Mouse (Mus musculus): ENCODE data around the gene Zbtb26. TPM values are rescaled to one million over a fixed set of nuclear protein-coding genes. Genes with fewer than 3 reads are reported as not detected.

The Zbtb26 gene
- polyA plus RNA-seq, 2 experiments, result 1.3 to 1.9 TPM

GRCm38 (mm10) chr2:37452376-37452760, 9.4 kb upstream of the Zbtb26 start:
- Histone ChIP-seq H3K4me2 (ENCODE audit: low read depth) (peak overlapping the region; percentile 75), H3K9me3 (ENCODE audit: control insufficient read depth, low read length) (no peaks in the 10 kb centered on the region), H3K4me3 (ENCODE audit: insufficient read depth in 1 of 2, low read depth in 2 of 2, low read length in 2 of 2) (peak overlapping the region; percentile 88 to 90), H3K27ac (peak overlapping the region; percentile 61), H3K4me1 (replicated peaks; ENCODE audit: control insufficient read depth in 2 of 2, insufficient read depth in 2 of 2, low read length in 1 of 2) (peaks cover 6 to 7% of the 10 kb centered on the region in 2 experiments), H3K36me3 (replicated peaks; ENCODE audit: control insufficient read depth, insufficient read depth, low read depth) (no peaks in the 10 kb centered on the region; the same call in 1 of the 2 replicates), H3K27me3 (ENCODE audit: control insufficient read depth, insufficient read depth, low read length) (no peaks in the 10 kb centered on the region), H3K9ac (replicated peaks) (peak overlapping the region; percentile 93)
- peak; percentile 60 for ATAC-seq (ENCODE audit: insufficient read depth)
- TF ChIP-seq EP300 (IDR thresholded peaks at IDR 0.05; ENCODE audit: low read depth) (no peak), CTCF (IDR thresholded peaks at IDR 0.05; ENCODE audit: low read depth) (no peak)
- 0% methylated on average over 23 of the region's 24 CpGs for WGBS (ENCODE audit: insufficient replicate concordance)
- no peak for DNase-seq (ENCODE audit: low read depth in 3 of 3, low spot score in 3 of 3)

DNA sequence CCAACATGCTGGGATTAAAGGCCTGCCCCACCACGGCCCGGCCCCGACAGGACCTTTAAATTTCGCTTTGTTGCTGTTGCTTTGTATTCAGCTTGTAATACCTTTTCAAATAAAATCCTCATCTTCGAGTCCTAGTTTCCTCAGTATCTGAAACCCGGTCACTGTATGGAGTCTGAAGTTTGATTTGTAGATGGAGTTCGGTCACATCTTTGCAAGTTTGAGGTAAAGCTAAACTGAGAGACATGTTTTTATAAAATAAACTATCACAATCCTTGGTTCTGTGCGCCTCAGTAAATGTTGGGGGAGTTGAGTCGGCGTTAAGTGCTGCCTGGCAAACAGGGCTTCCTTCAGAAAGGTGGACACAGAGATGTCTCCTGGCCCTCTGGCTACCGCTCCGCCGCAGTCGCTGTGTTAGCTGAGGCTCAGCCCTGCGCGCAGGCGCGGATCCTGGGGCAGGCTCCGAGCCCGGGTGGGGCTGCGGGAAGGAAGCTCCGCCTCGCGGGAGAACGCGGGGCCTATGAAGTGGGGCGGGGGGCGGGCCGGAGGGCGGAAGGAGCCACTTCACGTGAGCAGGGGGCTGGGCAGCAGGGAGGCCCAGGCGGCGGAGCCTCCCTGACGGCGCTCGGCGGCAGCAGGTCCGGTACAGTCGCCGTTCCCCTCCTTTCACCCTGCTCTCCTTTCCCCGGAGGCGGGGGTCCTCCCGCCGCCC, 8.9 kb upstream of the Zbtb26 start:
- H3K27me3 ChIP-seq (ENCODE audit: control insufficient read depth, insufficient read depth, low read length), result no peaks in the 10 kb centered on the region
- no peaks in the 10 kb centered on the region for H3K9me3 ChIP-seq (ENCODE audit: control insufficient read depth, low read length)
- H3K9ac ChIP-seq (replicated peaks), result peak overlapping the region; percentile 93
- peak; percentile 97 for ATAC-seq (ENCODE audit: insufficient read depth)
- peak; percentile 84 to 86 (median 86) for DNase-seq (ENCODE audit: low read depth in 3 of 3, low spot score in 3 of 3)
- H3K4me1 ChIP-seq (replicated peaks; ENCODE audit: control insufficient read depth in 2 of 2, insufficient read depth in 2 of 2, low read length in 1 of 2), result peaks cover 6 to 7% of the 10 kb centered on the region in 2 experiments
- H3K4me3 ChIP-seq (ENCODE audit: insufficient read depth in 1 of 2, low read depth in 2 of 2, low read length in 2 of 2), result peak overlapping the region; percentile 88 to 90
- peak overlapping the region; percentile 75 for H3K4me2 ChIP-seq (ENCODE audit: low read depth)
- WGBS (ENCODE audit: insufficient replicate concordance), result 8% methylated on average over 39 of the region's 44 CpGs
- TF ChIP-seq EP300 (IDR thresholded peaks at IDR 0.05; ENCODE audit: low read depth), result no peak
- TF ChIP-seq CTCF (IDR thresholded peaks at IDR 0.05; ENCODE audit: low read depth), result peak; percentile 15; the same call in 1 of the 2 replicates
- H3K36me3 ChIP-seq (replicated peaks; ENCODE audit: control insufficient read depth, insufficient read depth, low read depth), result no peaks in the 10 kb centered on the region; the same call in 1 of the 2 replicates
- peak overlapping the region; percentile 61 for H3K27ac ChIP-seq

GRCm38 (mm10) chr2:37431609-37432008, 11.3 kb downstream of the Zbtb26 start:
- no peaks in the 10 kb centered on the region for H3K27me3 ChIP-seq (ENCODE audit: control insufficient read depth, insufficient read depth, low read length)
- peak overlapping the region; percentile 78 for H3K4me2 ChIP-seq (ENCODE audit: low read depth)
- H3K36me3 ChIP-seq (replicated peaks; ENCODE audit: control insufficient read depth, insufficient read depth, low read depth), result peaks cover 12% of the 10 kb centered on the region
- 30% methylated on average over 7 of the region's 7 CpGs for WGBS (ENCODE audit: insufficient replicate concordance)
- peak overlapping the region; percentile 60 to 95 for H3K4me3 ChIP-seq (ENCODE audit: insufficient read depth in 1 of 2, low read depth in 2 of 2, low read length in 2 of 2)
- peak overlapping the region; percentile 93 for H3K9ac ChIP-seq (replicated peaks)
- no peak for ATAC-seq (ENCODE audit: insufficient read depth)
- no peak for DNase-seq (ENCODE audit: low read depth in 3 of 3, low spot score in 3 of 3)
- peak overlapping the region; percentile 93 for H3K27ac ChIP-seq
- peaks cover 9 to 10% of the 10 kb centered on the region in 2 experiments for H3K4me1 ChIP-seq (replicated peaks; ENCODE audit: control insufficient read depth in 2 of 2, insufficient read depth in 2 of 2, low read length in 1 of 2)
- TF ChIP-seq CTCF (IDR thresholded peaks at IDR 0.05; ENCODE audit: low read depth), result no peak
- TF ChIP-seq EP300 (IDR thresholded peaks at IDR 0.05; ENCODE audit: low read depth), result no peak
- H3K9me3 ChIP-seq (ENCODE audit: control insufficient read depth, low read length), result no peaks in the 10 kb centered on the region

DNA sequence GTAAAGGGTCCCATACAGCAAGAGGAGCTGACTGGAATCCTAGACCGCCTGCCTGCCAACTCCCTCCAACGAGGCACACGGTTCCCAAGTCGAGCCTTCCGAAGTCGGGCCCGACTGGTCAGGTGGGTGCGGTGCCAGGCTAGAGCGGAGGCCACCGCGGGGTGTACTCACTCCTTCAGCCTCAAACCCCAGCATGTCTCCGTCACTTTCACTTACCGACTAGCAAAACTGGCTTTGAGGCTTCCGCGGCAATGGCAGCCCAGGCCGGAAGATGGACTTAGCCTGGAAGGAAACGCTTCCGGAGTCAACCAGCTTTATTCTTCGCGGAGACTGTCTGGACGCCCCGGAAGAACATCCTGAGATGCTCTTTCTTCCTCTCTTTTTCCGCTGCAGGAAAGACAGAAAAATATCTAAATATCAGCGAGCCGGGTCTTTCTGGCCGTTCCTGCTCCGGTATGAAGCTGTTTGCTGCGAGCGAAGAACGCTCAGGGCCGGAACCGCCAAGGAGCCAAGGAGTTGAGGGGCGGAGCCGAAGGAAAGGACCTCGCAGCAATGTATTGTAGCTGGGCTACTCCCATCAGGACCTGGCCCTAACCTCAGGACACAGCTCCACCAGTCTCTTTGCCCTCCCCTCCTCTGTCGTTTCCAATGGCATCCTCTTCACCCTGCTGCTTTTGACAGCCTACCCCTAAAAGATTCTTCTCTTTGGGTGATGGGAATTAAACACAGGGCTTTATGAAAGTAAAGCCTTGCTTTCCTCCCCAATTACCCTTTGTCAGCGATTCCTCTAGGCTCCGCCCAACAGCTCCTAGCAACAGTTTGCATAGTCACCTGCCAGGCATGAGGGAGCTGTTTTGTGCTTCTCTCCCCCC, 12.1 kb downstream of the Zbtb26 start:
- Histone ChIP-seq H3K27me3 (ENCODE audit: control insufficient read depth, insufficient read depth, low read length) (no peaks in the 10 kb centered on the region), H3K9ac (replicated peaks) (peak overlapping the region; percentile 93), H3K9me3 (ENCODE audit: control insufficient read depth, low read length) (no peaks in the 10 kb centered on the region), H3K4me2 (ENCODE audit: low read depth) (peak overlapping the region; percentile 78), H3K4me3 (ENCODE audit: insufficient read depth in 1 of 2, low read depth in 2 of 2, low read length in 2 of 2) (peak overlapping the region; percentile 90 to 95), H3K36me3 (replicated peaks; ENCODE audit: control insufficient read depth, insufficient read depth, low read depth) (peaks cover 10% of the 10 kb centered on the region), H3K27ac (peak overlapping the region; percentile 93), H3K4me1 (replicated peaks; ENCODE audit: control insufficient read depth in 2 of 2, insufficient read depth in 2 of 2, low read length in 1 of 2) (peaks cover 9 to 10% of the 10 kb centered on the region in 2 experiments)
- under 1% methylated on average over 38 of the region's 38 CpGs for WGBS (ENCODE audit: insufficient replicate concordance)
- ATAC-seq (ENCODE audit: insufficient read depth) (peak; percentile 94), DNase-seq (ENCODE audit: low read depth in 3 of 3, low spot score in 3 of 3) (peak; percentile 77 to 82 (median 78))
- no peak for TF ChIP-seq CTCF (IDR thresholded peaks at IDR 0.05; ENCODE audit: low read depth)
- TF ChIP-seq EP300 (IDR thresholded peaks at IDR 0.05; ENCODE audit: low read depth), result no peak

GRCm38 (mm10) chr2:37423671-37424070, 19.3 kb downstream of the Zbtb26 start:
- DNase-seq (ENCODE audit: low read depth in 3 of 3, low spot score in 3 of 3) (no peak), ATAC-seq (ENCODE audit: insufficient read depth) (no peak)
- Histone ChIP-seq H3K9ac (replicated peaks) (no peak overlapping the region), H3K4me3 (ENCODE audit: insufficient read depth in 1 of 2, low read depth in 2 of 2, low read length in 2 of 2) (no peak overlapping the region), H3K4me1 (replicated peaks; ENCODE audit: control insufficient read depth in 2 of 2, insufficient read depth in 2 of 2, low read length in 1 of 2) (peaks cover 0 to 4% of the 10 kb centered on the region in 2 experiments; a peak in 3 of 4 replicates), H3K27ac (no peak overlapping the region), H3K27me3 (ENCODE audit: control insufficient read depth, insufficient read depth, low read length) (no peaks in the 10 kb centered on the region), H3K36me3 (replicated peaks; ENCODE audit: control insufficient read depth, insufficient read depth, low read depth) (peaks cover 3% of the 10 kb centered on the region; the same call in 1 of the 2 replicates), H3K4me2 (ENCODE audit: low read depth) (no peak overlapping the region), H3K9me3 (ENCODE audit: control insufficient read depth, low read length) (no peaks in the 10 kb centered on the region)
- no peak for TF ChIP-seq EP300 (IDR thresholded peaks at IDR 0.05; ENCODE audit: low read depth)
- no peak for TF ChIP-seq CTCF (IDR thresholded peaks at IDR 0.05; ENCODE audit: low read depth)
- 37% methylated on average over 3 of the region's 3 CpGs for WGBS (ENCODE audit: insufficient replicate concordance)
